Mouse (Mus musculus): Measurements from ENCODE around the gene Slc16a12. TPM values are rescaled to one million over a fixed set of nuclear protein-coding genes. Genes with fewer than 3 reads are reported as not detected.

Gene Slc16a12
- polyA plus RNA-seq, 1 experiment from 2014 or later: 19.3 TPM

Small RNAs within 50 kb of the gene (microRNA-seq; reads per million reads assigned to microRNA genes)
- gene Gm27476: not detected

Other genes starting within 250 kb of the Slc16a12 start
- gene Lipa, start 219.8 kb downstream of the Slc16a12 start, polyA plus RNA-seq (2016; fragmentation: Nextera tagmentation; extraction: Ambion mirVana): 32.3 and 39.3 TPM in 2 replicates
- 4.7 and 5.3 TPM in 2 replicates for gene Ifit2, start 196.6 kb downstream of the Slc16a12 start, polyA plus RNA-seq (2016; fragmentation: Nextera tagmentation; extraction: Ambion mirVana)
- 0.16 and 0.21 TPM in 2 replicates for gene Ifit3, start 163.8 kb downstream of the Slc16a12 start, polyA plus RNA-seq (2016; fragmentation: Nextera tagmentation; extraction: Ambion mirVana)
- 0.94 and 1.1 TPM in 2 replicates for gene Ifit1bl1, start 145.3 kb downstream of the Slc16a12 start, polyA plus RNA-seq (2016; fragmentation: Nextera tagmentation; extraction: Ambion mirVana)
- 0.07 TPM in 1 of 2 replicates, not detected in the other for gene Ifit3b, start 139.3 kb downstream of the Slc16a12 start, polyA plus RNA-seq (2016; fragmentation: Nextera tagmentation; extraction: Ambion mirVana)
- gene Ifit1bl2, start 106.5 kb downstream of the Slc16a12 start, polyA plus RNA-seq (2016; fragmentation: Nextera tagmentation; extraction: Ambion mirVana): 0.38 and 0.42 TPM in 2 replicates
- gene Ifit1, start 106.4 kb downstream of the Slc16a12 start, polyA plus RNA-seq (2016; fragmentation: Nextera tagmentation; extraction: Ambion mirVana): 0.10 and 0.15 TPM in 2 replicates
- gene Pank1, start 132.2 kb upstream of the Slc16a12 start, polyA plus RNA-seq (2016; fragmentation: Nextera tagmentation; extraction: Ambion mirVana): 7.7 and 8.8 TPM in 2 replicates
- gene Kif20b, start 175.1 kb upstream of the Slc16a12 start, polyA plus RNA-seq (2016; fragmentation: Nextera tagmentation; extraction: Ambion mirVana): 46.0 and 69.5 TPM in 2 replicates

All from heart, embryonic 10.5 days (tissue).